Mouse (Mus musculus): ENCODE data around the gene Tbc1d15. TPM values are rescaled to one million over a fixed set of nuclear protein-coding genes. Genes with fewer than 3 reads are reported as not detected.

Gene Tbc1d15
- polyA plus RNA-seq, 1 experiment from 2014 or later, result 39.0 TPM

DNA sequence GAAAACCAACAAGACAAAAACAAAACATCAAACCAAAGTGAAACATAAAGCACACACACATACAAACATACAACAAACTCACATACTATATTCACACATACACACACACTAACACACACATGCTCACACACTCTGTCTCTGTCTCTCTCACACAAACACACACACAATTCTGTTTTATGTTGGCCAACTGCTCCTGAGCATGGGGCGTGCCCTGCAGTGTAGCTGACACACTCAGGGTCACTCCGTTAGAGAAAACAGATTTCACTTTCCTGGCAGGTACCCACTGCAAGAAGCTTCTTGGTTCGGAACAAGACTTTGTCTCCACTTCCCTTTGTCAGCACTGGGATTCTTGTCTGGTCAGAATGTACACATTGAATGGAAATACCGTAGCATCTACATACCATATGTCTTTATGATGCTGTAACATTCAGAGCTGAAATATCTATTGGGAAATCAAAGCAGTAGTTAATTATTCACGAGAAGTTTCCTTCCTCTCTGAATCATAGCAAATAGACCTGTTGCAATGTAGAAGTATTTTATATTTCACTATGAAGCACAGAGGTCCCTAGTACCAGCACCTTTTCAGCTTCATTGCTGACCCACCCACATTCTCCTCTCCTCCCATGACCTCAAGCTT lies 11.8 kb upstream of the Tbc1d15 start:
- Histone ChIP-seq H3K27me3 (ENCODE audit: insufficient read depth, poor library complexity, severe bottlenecking) (no peaks in the 10 kb centered on the region), H3K4me3 (no peak overlapping the region), H3K4me1 (replicated peaks) (no peaks in the 10 kb centered on the region), H3K9me3 (peaks cover 5% of the 10 kb centered on the region; the same call in 1 of the 2 replicates), H3K27ac (no peak overlapping the region), H3K36me3 (no peaks in the 10 kb centered on the region)
- no peak for DNase-seq (ENCODE audit: low spot score)
- 79% methylated on average over 5 of the region's 5 CpGs for WGBS

GRCm38 (mm10) chr10:115262261-115262660 lies 11.0 kb upstream of the Tbc1d15 start:
- Histone ChIP-seq H3K4me1 (replicated peaks) (no peaks in the 10 kb centered on the region), H3K4me3 (no peak overlapping the region), H3K27ac (no peak overlapping the region), H3K36me3 (no peaks in the 10 kb centered on the region), H3K9me3 (peaks cover 5% of the 10 kb centered on the region; the same call in 1 of the 2 replicates), H3K27me3 (ENCODE audit: insufficient read depth, poor library complexity, severe bottlenecking) (no peaks in the 10 kb centered on the region)
- 85% methylated on average over 2 of the region's 2 CpGs for WGBS
- DNase-seq (ENCODE audit: low spot score), result no peak

- WGBS, result 88% methylated on average over 3 of the region's 3 CpGs
- Histone ChIP-seq H3K27ac (no peak overlapping the region), H3K27me3 (ENCODE audit: insufficient read depth, poor library complexity, severe bottlenecking) (no peaks in the 10 kb centered on the region), H3K4me1 (replicated peaks) (no peaks in the 10 kb centered on the region), H3K9me3 (peaks cover 5% of the 10 kb centered on the region; the same call in 1 of the 2 replicates), H3K36me3 (no peaks in the 10 kb centered on the region), H3K4me3 (no peak overlapping the region)
- DNase-seq (ENCODE audit: low spot score), result no peak
These were observed 10.2 kb upstream of the Tbc1d15 start for GRCm38 (mm10) chr10:115261428-115261827.

DNA sequence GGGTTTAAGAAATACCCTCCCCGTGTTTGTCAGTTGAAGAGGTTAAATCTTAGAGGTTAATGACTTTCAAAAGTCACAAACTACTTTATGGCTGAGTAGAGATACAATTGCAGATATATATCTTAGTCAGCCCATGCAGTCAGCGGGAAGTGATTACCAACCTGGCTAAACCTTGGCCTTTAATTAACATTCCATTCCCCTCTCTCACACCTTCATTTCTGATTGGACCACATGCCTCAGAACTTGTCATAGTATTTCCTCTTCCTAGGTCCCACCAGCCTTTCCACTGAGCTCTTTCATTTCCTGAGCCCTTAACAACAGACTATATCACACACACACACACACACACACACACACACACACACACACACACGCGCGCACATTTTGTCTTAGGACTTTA lies 4.9 kb upstream of the Tbc1d15 start:
- no peak for DNase-seq (ENCODE audit: low spot score)
- H3K27me3 ChIP-seq (ENCODE audit: insufficient read depth, poor library complexity, severe bottlenecking), result no peaks in the 10 kb centered on the region

DNA sequence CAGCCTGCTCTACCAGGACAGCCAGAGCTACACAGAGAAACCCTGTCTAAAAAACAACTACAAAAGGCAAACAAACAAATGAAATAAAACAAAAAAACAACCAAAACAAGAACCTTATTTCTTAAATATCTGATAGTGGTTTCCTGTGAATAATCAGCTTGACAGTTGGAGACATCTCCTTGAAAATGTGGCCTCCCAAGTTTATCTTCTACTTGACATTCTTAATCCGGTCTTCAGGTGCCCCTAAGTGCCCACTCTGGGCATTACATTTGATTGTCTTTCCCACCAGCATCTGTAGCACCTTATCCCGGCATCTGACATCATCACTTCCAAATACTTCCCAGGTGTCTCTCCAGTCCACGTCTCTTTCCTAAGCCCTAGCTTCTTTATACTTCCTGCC lies 2.3 kb upstream of the Tbc1d15 start:
- no peaks in the 10 kb centered on the region for H3K36me3 ChIP-seq
- no peaks in the 10 kb centered on the region for H3K9me3 ChIP-seq
- no peaks in the 10 kb centered on the region for H3K27me3 ChIP-seq (ENCODE audit: insufficient read depth, poor library complexity, severe bottlenecking)
- peaks cover 13% of the 10 kb centered on the region for H3K4me1 ChIP-seq (replicated peaks)
- no peak overlapping the region for H3K27ac ChIP-seq
- no peak for DNase-seq (ENCODE audit: low spot score)
- H3K4me3 ChIP-seq, result no peak overlapping the region
- 82% methylated on average over 3 of the region's 3 CpGs for WGBS

More for the DNA sequence above, 4.9 kb upstream of the Tbc1d15 start:
- Histone ChIP-seq H3K9me3 (peaks cover 5% of the 10 kb centered on the region; the same call in 1 of the 2 replicates), H3K4me3 (no peak overlapping the region), H3K36me3 (no peaks in the 10 kb centered on the region), H3K27ac (no peak overlapping the region), H3K4me1 (replicated peaks) (peaks cover 7% of the 10 kb centered on the region)
- 88% methylated on average over 5 of the region's 5 CpGs for WGBS

- Histone ChIP-seq H3K27me3 (ENCODE audit: insufficient read depth, poor library complexity, severe bottlenecking) (no peaks in the 10 kb centered on the region), H3K4me1 (replicated peaks) (peaks cover 22% of the 10 kb centered on the region), H3K27ac (peak overlapping the region; percentile 81), H3K4me3 (peak overlapping the region; percentile 83), H3K36me3 (no peaks in the 10 kb centered on the region), H3K9me3 (no peaks in the 10 kb centered on the region)
- peak; percentile 31 for DNase-seq (ENCODE audit: low spot score)
- WGBS, result 14% methylated on average over 10 of the region's 10 CpGs
These were observed 1.1 kb upstream of the Tbc1d15 start for GRCm38 (mm10) chr10:115252321-115252757.

- peak overlapping the region; percentile 83 for H3K4me3 ChIP-seq
- no peak for DNase-seq (ENCODE audit: low spot score)
- H3K36me3 ChIP-seq, result no peaks in the 10 kb centered on the region
- no peaks in the 10 kb centered on the region for H3K9me3 ChIP-seq
- WGBS, result 35% methylated on average over 38 of the region's 38 CpGs
- peak overlapping the region; percentile 89 for H3K27ac ChIP-seq
- H3K4me1 ChIP-seq (replicated peaks), result peaks cover 22% of the 10 kb centered on the region
- H3K27me3 ChIP-seq (ENCODE audit: insufficient read depth, poor library complexity, severe bottlenecking), result no peaks in the 10 kb centered on the region
These were observed 806 bp downstream of the Tbc1d15 start for GRCm38 (mm10) chr10:115250235-115251087.

- Histone ChIP-seq H3K9me3 (no peaks in the 10 kb centered on the region), H3K27me3 (ENCODE audit: insufficient read depth, poor library complexity, severe bottlenecking) (no peaks in the 10 kb centered on the region), H3K36me3 (no peaks in the 10 kb centered on the region), H3K4me3 (no peak overlapping the region), H3K4me1 (replicated peaks) (peaks cover 22% of the 10 kb centered on the region), H3K27ac (0 out of 2 replicates have a peak overlapping the region, but pooled peaks have one; percentile 23)
- WGBS, result 30% methylated on average over 7 of the region's 7 CpGs
- no peak for DNase-seq (ENCODE audit: low spot score)
These were observed 3.2 kb downstream of the Tbc1d15 start for GRCm38 (mm10) chr10:115248041-115248440.

DNA sequence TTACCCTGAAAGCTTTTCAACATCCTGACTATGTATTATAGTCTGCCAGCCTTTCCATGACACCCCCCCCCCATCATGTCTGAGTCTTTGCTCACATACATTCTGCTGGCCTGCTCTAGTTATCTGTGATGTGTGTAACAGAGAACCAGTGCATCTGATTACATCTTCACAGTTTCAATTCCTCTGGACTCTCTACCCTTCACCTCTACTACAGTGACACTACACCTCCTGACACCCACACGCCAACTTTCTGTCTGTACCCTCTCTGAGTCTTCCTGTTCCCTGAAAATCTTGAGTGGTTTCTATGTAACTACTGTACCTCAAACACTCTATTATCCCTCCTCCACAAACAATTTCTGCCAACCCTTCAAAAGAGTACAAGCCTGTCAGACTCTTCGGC lies 5.8 kb downstream of the Tbc1d15 start:
- DNase-seq (ENCODE audit: low spot score), result no peak

DNA sequence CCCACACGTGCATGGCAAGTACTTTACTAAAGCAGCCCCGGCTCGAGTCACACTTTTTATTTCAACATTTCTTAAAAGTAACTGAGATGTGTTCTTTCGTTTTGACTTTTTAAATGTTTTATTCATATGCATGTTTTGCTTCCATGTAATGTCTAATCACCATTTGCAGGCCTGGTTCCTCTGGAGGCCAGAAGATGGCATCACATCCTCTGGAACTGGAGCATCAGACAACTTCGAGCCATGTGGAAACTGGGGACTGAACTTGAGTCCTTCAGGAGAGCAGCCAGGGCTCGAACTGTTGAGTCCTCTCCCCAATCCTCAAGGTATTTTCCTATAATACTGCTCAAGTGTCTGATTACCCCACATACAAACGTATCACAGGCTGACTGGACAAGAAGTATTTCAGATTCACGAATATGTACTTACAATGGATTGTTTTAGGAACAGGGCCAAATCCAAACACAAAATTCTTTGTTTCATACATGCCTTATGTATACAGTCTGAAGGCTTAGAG lies 10.1 kb downstream of the Tbc1d15 start:
- no peak overlapping the region for H3K27ac ChIP-seq
- H3K4me1 ChIP-seq (replicated peaks), result no peaks in the 10 kb centered on the region
- no peak overlapping the region for H3K4me3 ChIP-seq
- no peak for DNase-seq (ENCODE audit: low spot score)
- H3K9me3 ChIP-seq, result no peaks in the 10 kb centered on the region
- no peaks in the 10 kb centered on the region for H3K27me3 ChIP-seq (ENCODE audit: insufficient read depth, poor library complexity, severe bottlenecking)
- H3K36me3 ChIP-seq, result peaks cover 36% of the 10 kb centered on the region
- WGBS, result 85% methylated on average over 8 of the region's 8 CpGs

More for the DNA sequence above, 5.8 kb downstream of the Tbc1d15 start:
- no peaks in the 10 kb centered on the region for H3K27me3 ChIP-seq (ENCODE audit: insufficient read depth, poor library complexity, severe bottlenecking)
- H3K27ac ChIP-seq, result no peak overlapping the region
- no peaks in the 10 kb centered on the region for H3K9me3 ChIP-seq
- no peak overlapping the region for H3K4me3 ChIP-seq
- WGBS, result 93% methylated on average over 2 of the region's 2 CpGs
- peaks cover 15% of the 10 kb centered on the region for H3K4me1 ChIP-seq (replicated peaks)
- H3K36me3 ChIP-seq, result peaks cover under 1% of the 10 kb centered on the region

GRCm38 (mm10) chr10:115237931-115238330 lies 13.3 kb downstream of the Tbc1d15 start:
- Histone ChIP-seq H3K27ac (no peak overlapping the region), H3K9me3 (no peaks in the 10 kb centered on the region), H3K4me1 (replicated peaks) (no peaks in the 10 kb centered on the region), H3K4me3 (no peak overlapping the region), H3K36me3 (peaks cover 43% of the 10 kb centered on the region), H3K27me3 (ENCODE audit: insufficient read depth, poor library complexity, severe bottlenecking) (no peaks in the 10 kb centered on the region)
- WGBS, result 90% methylated on average over 4 of the region's 4 CpGs
- no peak for DNase-seq (ENCODE audit: low spot score)

- Histone ChIP-seq H3K4me1 (replicated peaks) (no peaks in the 10 kb centered on the region), H3K27me3 (ENCODE audit: insufficient read depth, poor library complexity, severe bottlenecking) (no peaks in the 10 kb centered on the region), H3K9me3 (no peaks in the 10 kb centered on the region), H3K27ac (no peak overlapping the region), H3K4me3 (no peak overlapping the region), H3K36me3 (peaks cover 54% of the 10 kb centered on the region)
- DNase-seq (ENCODE audit: low spot score), result no peak
- 85% methylated on average over 4 of the region's 4 CpGs for WGBS
These were observed 14.5 kb downstream of the Tbc1d15 start for GRCm38 (mm10) chr10:115236733-115237132.

- WGBS, result 93% methylated on average over 9 of the region's 9 CpGs
- no peaks in the 10 kb centered on the region for H3K9me3 ChIP-seq
- DNase-seq (ENCODE audit: low spot score), result no peak
These were observed 15.8 kb downstream of the Tbc1d15 start for GRCm38 (mm10) chr10:115235501-115235900.

More at GRCm38 (mm10) chr10:115235501-115235900, 15.8 kb downstream of the Tbc1d15 start:
- H3K36me3 ChIP-seq, result peaks cover 60% of the 10 kb centered on the region
- H3K4me1 ChIP-seq (replicated peaks), result no peaks in the 10 kb centered on the region
- no peaks in the 10 kb centered on the region for H3K27me3 ChIP-seq (ENCODE audit: insufficient read depth, poor library complexity, severe bottlenecking)
- H3K27ac ChIP-seq, result no peak overlapping the region
- H3K4me3 ChIP-seq, result no peak overlapping the region

Data from hindbrain, embryonic 10.5 days (tissue).